Mouse (Mus musculus): ENCODE measurements around the gene Il1rapl2.

GRCm38 (mm10) chrX:137700006-137700405, 129.6 kb downstream of the Il1rapl2 start:
- TF ChIP-seq GATA1 (IDR thresholded peaks at IDR 0.05; ENCODE audit: low read length): no peak
- no peak for TF ChIP-seq TAL1 (IDR thresholded peaks at IDR 0.05; ENCODE audit: low read length)
